Mouse (Mus musculus): ENCODE results near the gene Rfpl4. TPM values are rescaled to one million over a fixed set of nuclear protein-coding genes. Genes with fewer than 3 reads are reported as not detected.
"Not testable (repeated sequence)": the region's sequence is repeated elsewhere in the genome, so short reads cannot be mapped to it uniquely, and the experiment has no call there.

Rfpl4 gene
- not detected in 2 replicates for polyA plus RNA-seq (2015; fragmentation: Nextera tagmentation; extraction: Ambion mirVana)

- no peak for ATAC-seq (ENCODE audit: borderline replicate concordance, extremely low read depth, low FRiP score, low TSS enrichment)
- WGBS: 77% methylated on average over 3 of the region's 3 CpGs
- H3K4me2 ChIP-seq: no peak within 1 kb of the TSS
- no peak within 1 kb of the TSS for H3K9ac ChIP-seq
- no peaks in the 10 kb centered on the region for H3K27me3 ChIP-seq
- H3K27ac ChIP-seq: no peak within 1 kb of the TSS
- H3K36me3 ChIP-seq: no peaks in the 10 kb centered on the region
- no peaks in the 10 kb centered on the region for H3K9me3 ChIP-seq
- H3K4me1 ChIP-seq: peaks cover 4% of the 10 kb centered on the region; the same call in 1 of the 2 replicates
- no peak within 1 kb of the TSS for H3K4me3 ChIP-seq
Measured at GRCm38 (mm10) chr7:5116850-5117249, at the start of gene Rfpl4. TSS of gene Rfpl4 (minus strand) at chr7:5116950.

- H3K4me2 ChIP-seq; H3K9ac ChIP-seq; H3K36me3 ChIP-seq; ATAC-seq (ENCODE audit: borderline replicate concordance, extremely low read depth, low FRiP score, low TSS enrichment); H3K27me3 ChIP-seq; H3K4me1 ChIP-seq; H3K9me3 ChIP-seq; H3K4me3 ChIP-seq; H3K27ac ChIP-seq: not testable (repeated sequence)
Measured at GRCm38 (mm10) chr7:5149570-5149969, 32.8 kb upstream of the Rfpl4 start, which contains the start of gene Vmn1r55. TSS of gene Vmn1r55 (minus strand) at chr7:5149670.

GRCm38 (mm10) chr7:5125549-5126406 lies 9.0 kb upstream of the Rfpl4 start, which contains the start of gene Rasl2-9:
TSS of gene Rasl2-9 (minus strand) at chr7:5125950.
- peak; percentile 62; the same call in 1 of the 2 replicates for ATAC-seq (ENCODE audit: borderline replicate concordance, extremely low read depth, low FRiP score, low TSS enrichment)
- no peak within 1 kb of the TSS for H3K9ac ChIP-seq
- H3K36me3 ChIP-seq: no peaks in the 10 kb centered on the region
- no peaks in the 10 kb centered on the region for H3K27me3 ChIP-seq
- H3K4me2 ChIP-seq: peak within 1 kb of the TSS; percentile 62
- no peak within 1 kb of the TSS for H3K27ac ChIP-seq
- 19% methylated on average over 42 of the region's 42 CpGs for WGBS
- no peaks in the 10 kb centered on the region for H3K4me1 ChIP-seq
- H3K4me3 ChIP-seq: peak within 1 kb of the TSS; percentile 37
- no peaks in the 10 kb centered on the region for H3K9me3 ChIP-seq

- no peaks in the 10 kb centered on the region for H3K27me3 ChIP-seq
- WGBS: 82% methylated on average over 8 of the region's 8 CpGs
- no peaks in the 10 kb centered on the region for H3K9me3 ChIP-seq
- no peak for ATAC-seq (ENCODE audit: borderline replicate concordance, extremely low read depth, low FRiP score, low TSS enrichment)
- H3K9ac ChIP-seq: no peak overlapping the region
- H3K27ac ChIP-seq: no peak overlapping the region
- 0 out of 2 replicates have a peak overlapping the region, but pooled peaks have one; percentile 62 for H3K4me2 ChIP-seq
- H3K4me3 ChIP-seq: no peak overlapping the region
- no peaks in the 10 kb centered on the region for H3K4me1 ChIP-seq
- H3K36me3 ChIP-seq: no peaks in the 10 kb centered on the region
Measured at GRCm38 (mm10) chr7:5125078-5125477, 8.3 kb upstream of the Rfpl4 start.

GRCm38 (mm10) chr7:5112701-5113100 lies 4.0 kb downstream of the Rfpl4 start:
- H3K27ac ChIP-seq: no peak overlapping the region
- H3K27me3 ChIP-seq: no peaks in the 10 kb centered on the region
- 21% methylated on average over 3 of the region's 3 CpGs for WGBS
- ATAC-seq (ENCODE audit: borderline replicate concordance, extremely low read depth, low FRiP score, low TSS enrichment): no peak
- no peaks in the 10 kb centered on the region for H3K9me3 ChIP-seq
- no peak overlapping the region for H3K9ac ChIP-seq
- H3K4me3 ChIP-seq: no peak overlapping the region
- H3K4me2 ChIP-seq: no peak overlapping the region
- H3K4me1 ChIP-seq: peaks cover 4% of the 10 kb centered on the region; the same call in 1 of the 2 replicates
- H3K36me3 ChIP-seq: no peaks in the 10 kb centered on the region

- Histone ChIP-seq H3K36me3 (no peaks in the 10 kb centered on the region), H3K4me2 (no peak overlapping the region), H3K4me1 (peaks cover 4% of the 10 kb centered on the region; the same call in 1 of the 2 replicates), H3K9ac (no peak overlapping the region), H3K9me3 (no peaks in the 10 kb centered on the region), H3K4me3 (no peak overlapping the region), H3K27ac (no peak overlapping the region), H3K27me3 (no peaks in the 10 kb centered on the region)
- 76% methylated on average over 8 of the region's 8 CpGs for WGBS
- ATAC-seq (ENCODE audit: borderline replicate concordance, extremely low read depth, low FRiP score, low TSS enrichment): no peak
Measured at GRCm38 (mm10) chr7:5109301-5109700, 7.4 kb downstream of the Rfpl4 start.

- no peaks in the 10 kb centered on the region for H3K36me3 ChIP-seq
- no peak overlapping the region for H3K4me2 ChIP-seq
- H3K9ac ChIP-seq: no peak overlapping the region
- no peak overlapping the region for H3K4me3 ChIP-seq
- no peaks in the 10 kb centered on the region for H3K27me3 ChIP-seq
- H3K27ac ChIP-seq: no peak overlapping the region
- no peak for ATAC-seq (ENCODE audit: borderline replicate concordance, extremely low read depth, low FRiP score, low TSS enrichment)
- H3K9me3 ChIP-seq: no peaks in the 10 kb centered on the region
- 67% methylated on average over 4 of the region's 4 CpGs for WGBS
- H3K4me1 ChIP-seq: peaks cover 4% of the 10 kb centered on the region; the same call in 1 of the 2 replicates
Measured at GRCm38 (mm10) chr7:5108272-5108671, 8.5 kb downstream of the Rfpl4 start.

GRCm38 (mm10) chr7:5102564-5102963 lies 14.2 kb downstream of the Rfpl4 start:
- Histone ChIP-seq H3K4me3 (no peak overlapping the region), H3K27ac (no peak overlapping the region), H3K9me3 (no peaks in the 10 kb centered on the region), H3K9ac (no peak overlapping the region), H3K4me1 (no peaks in the 10 kb centered on the region), H3K36me3 (peaks cover 16% of the 10 kb centered on the region), H3K27me3 (no peaks in the 10 kb centered on the region), H3K4me2 (no peak overlapping the region)
- 97% methylated on average over 2 of the region's 2 CpGs for WGBS
- no peak for ATAC-seq (ENCODE audit: borderline replicate concordance, extremely low read depth, low FRiP score, low TSS enrichment)

GRCm38 (mm10) chr7:5101066-5101663 lies 15.6 kb downstream of the Rfpl4 start:
- ATAC-seq (ENCODE audit: borderline replicate concordance, extremely low read depth, low FRiP score, low TSS enrichment): no peak
- 82% methylated on average over 10 of the region's 10 CpGs for WGBS
- Histone ChIP-seq H3K4me1 (no peaks in the 10 kb centered on the region), H3K27ac (no peak overlapping the region), H3K4me2 (no peak overlapping the region), H3K27me3 (no peaks in the 10 kb centered on the region), H3K36me3 (peaks cover 27% of the 10 kb centered on the region), H3K4me3 (no peak overlapping the region), H3K9ac (no peak overlapping the region), H3K9me3 (no peaks in the 10 kb centered on the region)

- Histone ChIP-seq H3K36me3 (peaks cover 41% of the 10 kb centered on the region), H3K4me2 (no peak overlapping the region), H3K4me3 (no peak overlapping the region), H3K9me3 (no peaks in the 10 kb centered on the region), H3K27me3 (no peaks in the 10 kb centered on the region), H3K27ac (no peak overlapping the region), H3K4me1 (no peaks in the 10 kb centered on the region), H3K9ac (no peak overlapping the region)
- 71% methylated on average over 3 of the region's 3 CpGs for WGBS
- no peak for ATAC-seq (ENCODE audit: borderline replicate concordance, extremely low read depth, low FRiP score, low TSS enrichment)
Measured at GRCm38 (mm10) chr7:5099796-5100195, 17.0 kb downstream of the Rfpl4 start.

GRCm38 (mm10) chr7:5098769-5099168 lies 18.0 kb downstream of the Rfpl4 start:
- Histone ChIP-seq H3K27me3 (no peaks in the 10 kb centered on the region), H3K4me1 (no peaks in the 10 kb centered on the region), H3K27ac (no peak overlapping the region), H3K4me3 (no peak overlapping the region), H3K4me2 (no peak overlapping the region), H3K9ac (no peak overlapping the region), H3K9me3 (no peaks in the 10 kb centered on the region), H3K36me3 (peaks cover 50% of the 10 kb centered on the region)
- WGBS: 89% methylated on average over 5 of the region's 5 CpGs
- no peak for ATAC-seq (ENCODE audit: borderline replicate concordance, extremely low read depth, low FRiP score, low TSS enrichment)
